Mouse (Mus musculus): Measurements from ENCODE around the gene Tmem132a. TPM values are rescaled to one million over a fixed set of nuclear protein-coding genes. Genes with fewer than 3 reads are reported as not detected.

Tmem132a gene
- polyA plus RNA-seq, 1 experiment from 2014 or later: 82.1 TPM

DNA sequence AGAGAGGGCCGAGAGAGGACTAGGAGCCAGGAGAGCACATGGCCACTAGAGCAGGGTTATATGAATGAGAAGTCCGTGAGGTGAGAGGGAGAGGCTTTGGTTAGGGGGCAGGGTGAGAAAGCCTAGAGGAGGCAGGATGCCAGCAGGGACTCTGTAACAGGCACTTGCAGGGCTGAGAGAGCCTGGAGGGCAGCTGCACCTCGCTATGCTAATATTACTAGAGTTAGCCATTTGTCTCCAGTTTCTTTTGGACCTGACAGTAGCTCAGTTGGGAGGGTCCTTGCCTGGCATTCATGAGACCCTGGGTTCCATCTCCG is 59.6 kb downstream of the Tmem132a start:
- Histone ChIP-seq H3K27me3 (no peaks in the 10 kb centered on the region), H3K4me2 (replicated peaks) (no peak overlapping the region), H3K4me3 (replicated peaks) (no peak overlapping the region), H3K9ac (no peak overlapping the region), H3K4me1 (no peaks in the 10 kb centered on the region), H3K36me3 (no peaks in the 10 kb centered on the region), H3K9me3 (replicated peaks) (no peaks in the 10 kb centered on the region), H3K27ac (replicated peaks) (no peak overlapping the region)
- 63% methylated on average over 4 of the region's 4 CpGs for WGBS
- no peak for ATAC-seq (ENCODE audit: insufficient number of reproducible peaks, low FRiP score, low TSS enrichment, low read depth)

DNA sequence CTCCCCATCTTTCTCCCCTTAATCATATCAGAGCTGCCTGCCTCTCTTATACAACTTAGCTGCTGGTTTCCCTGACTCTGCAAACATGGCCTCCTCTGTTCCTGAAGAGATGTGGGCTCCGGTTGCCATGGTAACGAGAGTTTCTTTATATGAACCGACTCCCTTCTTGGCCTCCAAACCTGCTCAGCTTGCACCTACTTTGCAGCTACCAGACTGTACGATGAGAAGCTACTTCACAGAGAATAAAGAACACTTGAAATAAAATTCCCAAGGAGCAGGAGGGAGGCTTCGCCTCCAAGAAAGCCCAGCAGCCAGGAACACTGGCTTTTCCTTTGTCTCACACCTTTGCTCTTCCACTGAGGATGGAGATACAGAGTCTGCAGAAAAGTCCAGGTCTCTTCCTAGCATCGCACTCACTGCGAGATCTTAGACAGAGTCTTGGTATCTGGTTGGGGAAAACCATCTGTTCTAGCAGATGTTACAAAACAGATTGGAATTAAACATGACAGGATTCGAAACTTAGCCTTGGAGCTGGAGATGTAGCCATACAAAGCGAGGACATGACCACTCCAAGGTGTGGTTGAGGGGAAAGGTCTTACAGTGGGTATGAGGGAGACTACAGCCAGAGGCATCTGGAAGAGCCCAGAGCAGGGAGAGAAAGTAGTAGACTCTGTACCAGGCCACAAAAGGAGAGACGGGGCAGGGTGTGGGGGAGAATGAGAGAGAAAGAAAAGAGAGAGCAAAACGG is 60.1 kb downstream of the Tmem132a start:
- 73% methylated on average over 11 of the region's 11 CpGs for WGBS
- no peak overlapping the region for H3K9ac ChIP-seq
- H3K4me1 ChIP-seq: no peaks in the 10 kb centered on the region
- no peaks in the 10 kb centered on the region for H3K36me3 ChIP-seq
- ATAC-seq (ENCODE audit: insufficient number of reproducible peaks, low FRiP score, low TSS enrichment, low read depth): no peak
- no peak overlapping the region for H3K4me2 ChIP-seq (replicated peaks)
- no peaks in the 10 kb centered on the region for H3K9me3 ChIP-seq (replicated peaks)
- H3K4me3 ChIP-seq (replicated peaks): no peak overlapping the region
- H3K27me3 ChIP-seq: no peaks in the 10 kb centered on the region
- H3K27ac ChIP-seq (replicated peaks): no peak overlapping the region

DNA sequence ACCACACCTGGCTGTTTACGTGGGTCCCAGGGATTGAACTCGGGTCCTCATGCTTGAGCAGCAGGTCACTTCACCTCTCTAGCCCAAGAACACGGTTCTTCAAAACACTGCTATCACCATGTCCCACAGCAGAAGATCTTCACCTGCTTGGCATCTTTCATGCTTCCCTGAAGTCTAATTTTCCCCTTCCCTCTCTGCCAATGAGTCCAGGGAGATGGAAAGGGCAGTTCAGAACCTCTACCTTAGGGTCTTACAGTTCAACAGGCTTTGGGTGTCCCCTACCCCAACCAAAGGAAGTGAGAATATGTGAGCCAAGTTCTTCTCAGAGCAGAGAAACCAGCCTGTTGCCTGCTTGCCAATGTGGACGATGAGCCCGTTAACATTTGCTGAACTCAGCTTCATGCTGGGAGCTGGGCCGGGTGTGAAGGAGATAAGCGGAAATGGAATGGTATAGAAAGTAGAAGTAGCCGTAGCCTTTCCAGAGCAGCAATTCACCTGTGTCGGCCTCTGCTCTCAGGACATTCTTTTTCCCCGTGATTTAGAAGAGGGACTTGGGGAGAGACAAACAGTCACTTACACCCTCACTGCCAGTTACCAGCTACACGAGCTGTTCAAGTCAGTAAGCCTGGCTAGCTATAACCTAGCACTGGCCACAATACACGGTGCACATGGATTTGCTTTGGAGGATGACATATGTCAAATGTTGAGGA is 61.1 kb downstream of the Tmem132a start:
- Histone ChIP-seq H3K4me3 (replicated peaks) (no peak overlapping the region), H3K36me3 (no peaks in the 10 kb centered on the region), H3K4me1 (no peaks in the 10 kb centered on the region), H3K27me3 (no peaks in the 10 kb centered on the region), H3K9ac (no peak overlapping the region), H3K27ac (replicated peaks) (no peak overlapping the region), H3K9me3 (replicated peaks) (no peaks in the 10 kb centered on the region), H3K4me2 (replicated peaks) (no peak overlapping the region)
- WGBS: 88% methylated on average over 12 of the region's 12 CpGs
- ATAC-seq (ENCODE audit: insufficient number of reproducible peaks, low FRiP score, low TSS enrichment, low read depth): no peak

Other genes starting within 250 kb of the Tmem132a start
- 2.1 and 2.6 TPM in 2 replicates for gene Vwce, start 235.7 kb downstream of the Tmem132a start, polyA plus RNA-seq (2015; fragmentation: Nextera tagmentation; extraction: Ambion mirVana)
- gene Pga5, start 191.9 kb downstream of the Tmem132a start, polyA plus RNA-seq (2015; fragmentation: Nextera tagmentation; extraction: Ambion mirVana): not detected in 2 replicates
- 43.0 and 47.0 TPM in 2 replicates for gene Vps37c, start 181.2 kb downstream of the Tmem132a start, polyA plus RNA-seq (2015; fragmentation: Nextera tagmentation; extraction: Ambion mirVana)
- gene Cd5, start 130.9 kb downstream of the Tmem132a start, polyA plus RNA-seq (2015; fragmentation: Nextera tagmentation; extraction: Ambion mirVana): 0.81 and 1.3 TPM in 2 replicates
- gene Cd6, start 39.9 kb downstream of the Tmem132a start, polyA plus RNA-seq (2015; fragmentation: Nextera tagmentation; extraction: Ambion mirVana): 0.05 TPM in 1 of 2 replicates, not detected in the other
- gene Slc15a3, start 30.2 kb downstream of the Tmem132a start, polyA plus RNA-seq (2015; fragmentation: Nextera tagmentation; extraction: Ambion mirVana): 2.0 and 2.3 TPM in 2 replicates
- 133 and 139 TPM in 2 replicates for gene Tmem109, start 12.1 kb upstream of the Tmem132a start, polyA plus RNA-seq (2015; fragmentation: Nextera tagmentation; extraction: Ambion mirVana)
- gene Prpf19, start 25.3 kb upstream of the Tmem132a start, polyA plus RNA-seq (2015; fragmentation: Nextera tagmentation; extraction: Ambion mirVana): 45.2 and 49.4 TPM in 2 replicates
- not detected in 2 replicates for gene Zp1, start 50.7 kb upstream of the Tmem132a start, polyA plus RNA-seq (2015; fragmentation: Nextera tagmentation; extraction: Ambion mirVana)
- 0.07 and 0.08 TPM in 2 replicates for gene Ptgdr2, start 67.2 kb upstream of the Tmem132a start, polyA plus RNA-seq (2015; fragmentation: Nextera tagmentation; extraction: Ambion mirVana)
- gene Ccdc86, start 79.3 kb upstream of the Tmem132a start, polyA plus RNA-seq (2015; fragmentation: Nextera tagmentation; extraction: Ambion mirVana): 26.3 and 27.3 TPM in 2 replicates
- 0.32 and 1.1 TPM in 2 replicates for gene Ms4a10, start 104.7 kb upstream of the Tmem132a start, polyA plus RNA-seq (2015; fragmentation: Nextera tagmentation; extraction: Ambion mirVana)
- not detected in 2 replicates for gene Ms4a15, start 123.3 kb upstream of the Tmem132a start, polyA plus RNA-seq (2015; fragmentation: Nextera tagmentation; extraction: Ambion mirVana)
- gene Ms4a18, start 148.1 kb upstream of the Tmem132a start, polyA plus RNA-seq (2015; fragmentation: Nextera tagmentation; extraction: Ambion mirVana): not detected in 2 replicates
- not detected in 2 replicates for gene Ms4a8a, start 211.2 kb upstream of the Tmem132a start, polyA plus RNA-seq (2015; fragmentation: Nextera tagmentation; extraction: Ambion mirVana)

Measured in embryonic facial prominence, embryonic 15.5 days (tissue).